Mouse (Mus musculus) ES-Bruce4 (cell line): Measurements from ENCODE around the gene Ralb. TPM values are rescaled to one million over a fixed set of nuclear protein-coding genes. Genes with fewer than 3 reads are reported as not detected.

Experiments used
- H3K27ac ChIP-seq: 2 replicates; pipeline ENCODE4 v1.5.1; 2012; ENCODE audit warnings: low read length, inconsistent platforms; ENCODE audit not compliant: insufficient read depth
- H3K27me3 ChIP-seq: 2 replicates; pipeline ENCODE4 v1.6.1; 2012; ENCODE audit warnings: mild to moderate bottlenecking, low read length, inconsistent platforms; ENCODE audit not compliant: control insufficient read depth, poor library complexity, insufficient read depth, severe bottlenecking
- H3K36me3 ChIP-seq: 2 replicates; pipeline ENCODE4 v1.6.1; 2012; ENCODE audit warnings: inconsistent platforms, mild to moderate bottlenecking, low read length, moderate library complexity; ENCODE audit not compliant: control insufficient read depth, poor library complexity, insufficient read depth, severe bottlenecking
- H3K4me1 ChIP-seq: one replicate; pipeline ENCODE4 v1.8.1; 2011; ENCODE audit warnings: low read length; ENCODE audit not compliant: control insufficient read depth, insufficient read depth
- H3K4me3 ChIP-seq: 2 replicates; pipeline ENCODE4 v1.5.1; 2011; ENCODE audit warnings: low read depth, mild to moderate bottlenecking, low read length
- H3K9ac ChIP-seq: 2 replicates; pipeline ENCODE4 v1.6.1; 2012; ENCODE audit warnings: low read depth, mild to moderate bottlenecking, inconsistent platforms; ENCODE audit not compliant: poor library complexity, severe bottlenecking
- H3K9me3 ChIP-seq: replicated peaks from 2 replicates; pipeline ENCODE4 v1.6.1; 2012; ENCODE audit warnings: mild to moderate bottlenecking, low read length, inconsistent platforms; ENCODE audit not compliant: control insufficient read depth, poor library complexity, insufficient read depth, severe bottlenecking
- CTCF ChIP-seq: IDR thresholded peaks from one replicate; pipeline ENCODE4 v1.8.1; 2011; ENCODE audit warnings: low read depth, low read length
- EP300 ChIP-seq: IDR thresholded peaks from 2 replicates; pipeline ENCODE4 v1.6.1; 2011; ENCODE audit warnings: low read depth, low read length; ENCODE audit not compliant: insufficient read depth
- POLR2A ChIP-seq: IDR thresholded peaks from one replicate; pipeline ENCODE4 v1.8.1; 2011; ENCODE audit warnings: low read length; ENCODE audit not compliant: insufficient read depth
- polyA plus RNA-seq: library from polyadenylated mRNA; stranded (reverse); fragments of >200 nt; gene quantifications from 2 replicates; pipeline ENCODE4 v1.2.4, GENCODE M21; 2011; ENCODE audit warnings: low read depth; ENCODE audit not compliant: missing spikeins, insufficient read depth, insufficient read length

Gene Ralb
- polyA plus RNA-seq, 1 experiment: 54.8 TPM

GRCm38 (mm10) chr1:119545671-119546070 is 41.1 kb upstream of the Ralb start:
- 0 out of 2 replicates have a peak, but pooled peaks cover 4% of the 10 kb centered on the region for H3K36me3 ChIP-seq
- no peak overlapping the region for H3K4me3 ChIP-seq
- H3K27ac ChIP-seq: no peak overlapping the region
- H3K9ac ChIP-seq: no peak overlapping the region
- H3K9me3 ChIP-seq: no peaks in the 10 kb centered on the region
- TF ChIP-seq CTCF (no peak), POLR2A (no peak), EP300 (no peak)
- peaks cover 3% of the 10 kb centered on the region for H3K4me1 ChIP-seq
- no peaks in the 10 kb centered on the region for H3K27me3 ChIP-seq

- no peak overlapping the region for H3K27ac ChIP-seq
- no peak overlapping the region for H3K9ac ChIP-seq
- 0 out of 2 replicates have a peak, but pooled peaks cover 4% of the 10 kb centered on the region for H3K36me3 ChIP-seq
- H3K4me1 ChIP-seq: peaks cover 3% of the 10 kb centered on the region
- H3K9me3 ChIP-seq: no peaks in the 10 kb centered on the region
- TF ChIP-seq CTCF (no peak), POLR2A (no peak), EP300 (no peak)
- H3K27me3 ChIP-seq: no peaks in the 10 kb centered on the region
- no peak overlapping the region for H3K4me3 ChIP-seq
Observed at GRCm38 (mm10) chr1:119545164-119545563, 40.6 kb upstream of the Ralb start.

GRCm38 (mm10) chr1:119544611-119545155 is 40.1 kb upstream of the Ralb start:
- no peak overlapping the region for H3K9ac ChIP-seq
- 0 out of 2 replicates have a peak, but pooled peaks cover 4% of the 10 kb centered on the region for H3K36me3 ChIP-seq
- no peaks in the 10 kb centered on the region for H3K9me3 ChIP-seq

GRCm38 (mm10) chr1:119543316-119543715 is 38.7 kb upstream of the Ralb start:
- Histone ChIP-seq H3K27me3 (no peaks in the 10 kb centered on the region), H3K27ac (no peak overlapping the region), H3K9me3 (no peaks in the 10 kb centered on the region), H3K4me1 (no peaks in the 10 kb centered on the region), H3K36me3 (0 out of 2 replicates have a peak, but pooled peaks cover 3% of the 10 kb centered on the region), H3K9ac (no peak overlapping the region), H3K4me3 (no peak overlapping the region)
- TF ChIP-seq CTCF (no peak), EP300 (no peak), POLR2A (no peak)

More at GRCm38 (mm10) chr1:119544611-119545155, 40.1 kb upstream of the Ralb start:
- Histone ChIP-seq H3K27ac (no peak overlapping the region), H3K4me1 (peaks cover 3% of the 10 kb centered on the region), H3K27me3 (no peaks in the 10 kb centered on the region), H3K4me3 (no peak overlapping the region)
- TF ChIP-seq CTCF: no peak
- no peak for TF ChIP-seq POLR2A

DNA sequence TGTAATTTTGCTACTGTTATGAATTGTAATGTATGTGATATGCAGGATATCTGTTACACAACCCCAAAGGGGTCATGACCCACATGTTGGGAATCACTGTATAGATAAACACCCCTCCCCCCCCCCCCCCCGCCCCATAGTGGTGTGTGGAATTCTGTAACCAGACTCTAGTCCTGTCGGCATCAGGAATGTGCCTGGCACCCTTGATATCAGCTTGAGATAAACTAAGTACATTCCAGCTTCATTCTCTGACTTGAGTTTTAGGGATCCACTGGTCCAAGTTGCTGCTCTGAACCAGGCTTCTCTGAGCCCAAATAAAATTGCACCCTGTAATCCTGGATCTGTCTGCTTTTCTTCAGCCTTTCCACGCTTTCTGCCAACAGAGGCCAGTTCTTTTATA is 37.0 kb upstream of the Ralb start:
- H3K27ac ChIP-seq: no peak overlapping the region
- H3K9me3 ChIP-seq: no peaks in the 10 kb centered on the region
- no peak for TF ChIP-seq EP300
- TF ChIP-seq CTCF: no peak
- no peak for TF ChIP-seq POLR2A
- no peak overlapping the region for H3K9ac ChIP-seq
- H3K4me1 ChIP-seq: no peaks in the 10 kb centered on the region
- no peak overlapping the region for H3K4me3 ChIP-seq
- no peaks in the 10 kb centered on the region for H3K36me3 ChIP-seq
- no peaks in the 10 kb centered on the region for H3K27me3 ChIP-seq

GRCm38 (mm10) chr1:119540836-119541557 is 36.4 kb upstream of the Ralb start:
- Histone ChIP-seq H3K9ac (no peak overlapping the region), H3K27me3 (no peaks in the 10 kb centered on the region), H3K36me3 (no peaks in the 10 kb centered on the region), H3K4me1 (no peaks in the 10 kb centered on the region), H3K9me3 (no peaks in the 10 kb centered on the region), H3K4me3 (no peak overlapping the region), H3K27ac (no peak overlapping the region)
- TF ChIP-seq POLR2A (no peak), CTCF (no peak)
